Mouse (Mus musculus): Measurements from ENCODE around the gene Gm12166. TPM values are rescaled to one million over a fixed set of nuclear protein-coding genes. Genes with fewer than 3 reads are reported as not detected.

Gene Gm12166
- total and polyA plus RNA-seq, 3 experiments: 1.2 to 4.6 (median 1.6) TPM

GRCm38 (mm10) chr11:46076442-46077158, 24.5 kb upstream of the Gm12166 start:
- Histone ChIP-seq H3K79me2 (replicated peaks; ENCODE audit: control insufficient read depth, insufficient read depth, low read length) (peaks cover 4% of the 10 kb centered on the region), H3K36me3 (ENCODE audit: control insufficient read depth, insufficient read depth, low read length) (peaks cover 39% of the 10 kb centered on the region)

GRCm38 (mm10) chr11:46075507-46075906, 23.4 kb upstream of the Gm12166 start:
- peaks cover 35% of the 10 kb centered on the region for H3K36me3 ChIP-seq (ENCODE audit: control insufficient read depth, insufficient read depth, low read length)
- WGBS: 78% methylated on average over 3 of the region's 3 CpGs
- H3K27me3 ChIP-seq (ENCODE audit: control insufficient read depth, insufficient read depth, low read length): no peaks in the 10 kb centered on the region
- TF ChIP-seq POLR2A (IDR thresholded peaks at IDR 0.05; ENCODE audit: insufficient read depth, low read depth, low read length): no peak
- TF ChIP-seq CTCF (IDR thresholded peaks at IDR 0.05): no peak
- no peak for TF ChIP-seq EP300 (IDR thresholded peaks at IDR 0.05; ENCODE audit: insufficient read depth, low read depth, low read length)
- no peak overlapping the region for H3K4me3 ChIP-seq
- H3K79me2 ChIP-seq (replicated peaks; ENCODE audit: control insufficient read depth, insufficient read depth, low read length): peaks cover 7% of the 10 kb centered on the region; the same call in 1 of the 2 replicates
- H3K4me1 ChIP-seq (ENCODE audit: control insufficient read depth, insufficient read depth, low read length): peaks cover 35% of the 10 kb centered on the region
- intact Hi-C loops (cut with DNase I): no loop called here
- no peak overlapping the region; the same call in 1 of the 2 replicates for H3K9ac ChIP-seq (ENCODE audit: low read depth, low read length)
- no peak overlapping the region for H3K27ac ChIP-seq
- no peak for DNase-seq

More at GRCm38 (mm10) chr11:46076442-46077158, 24.5 kb upstream of the Gm12166 start:
- Histone ChIP-seq H3K4me3 (no peak overlapping the region), H3K27ac (peak overlapping the region; percentile 34; the same call in 1 of the 2 replicates), H3K4me1 (ENCODE audit: control insufficient read depth, insufficient read depth, low read length) (peaks cover 34% of the 10 kb centered on the region), H3K27me3 (ENCODE audit: control insufficient read depth, insufficient read depth, low read length) (no peaks in the 10 kb centered on the region), H3K9ac (ENCODE audit: low read depth, low read length) (no peak overlapping the region)
- TF ChIP-seq POLR2A (IDR thresholded peaks at IDR 0.05; ENCODE audit: insufficient read depth, low read depth, low read length): no peak
- no peak for DNase-seq
- 81% methylated on average over 11 of the region's 11 CpGs for WGBS
- intact Hi-C loops (cut with DNase I): no loop called here

- Histone ChIP-seq H3K4me1 (ENCODE audit: control insufficient read depth, insufficient read depth, low read length) (peaks cover 41% of the 10 kb centered on the region), H3K27me3 (ENCODE audit: control insufficient read depth, insufficient read depth, low read length) (no peaks in the 10 kb centered on the region), H3K36me3 (ENCODE audit: control insufficient read depth, insufficient read depth, low read length) (peaks cover 37% of the 10 kb centered on the region), H3K79me2 (replicated peaks; ENCODE audit: control insufficient read depth, insufficient read depth, low read length) (peaks cover 5% of the 10 kb centered on the region; the same call in 1 of the 2 replicates), H3K9ac (ENCODE audit: low read depth, low read length) (no peak overlapping the region), H3K4me3 (no peak overlapping the region), H3K27ac (peak overlapping the region; percentile 85)
- 69% methylated on average over 17 of the region's 17 CpGs for WGBS
- intact Hi-C loops (cut with DNase I): no loop called here
- TF ChIP-seq EP300 (IDR thresholded peaks at IDR 0.05; ENCODE audit: insufficient read depth, low read depth, low read length) (no peak), CTCF (IDR thresholded peaks at IDR 0.05) (no peak), POLR2A (IDR thresholded peaks at IDR 0.05; ENCODE audit: insufficient read depth, low read depth, low read length) (no peak)
- no peak for DNase-seq
Measured at GRCm38 (mm10) chr11:46073850-46074688, 21.9 kb upstream of the Gm12166 start.

GRCm38 (mm10) chr11:46073061-46073849, 21.1 kb upstream of the Gm12166 start:
- no peak for DNase-seq
- Histone ChIP-seq H3K79me2 (replicated peaks; ENCODE audit: control insufficient read depth, insufficient read depth, low read length) (peaks cover 5% of the 10 kb centered on the region; the same call in 1 of the 2 replicates), H3K27me3 (ENCODE audit: control insufficient read depth, insufficient read depth, low read length) (no peaks in the 10 kb centered on the region), H3K4me1 (ENCODE audit: control insufficient read depth, insufficient read depth, low read length) (peaks cover 46% of the 10 kb centered on the region), H3K27ac (peak overlapping the region; percentile 85), H3K9ac (ENCODE audit: low read depth, low read length) (peak overlapping the region; percentile 36), H3K4me3 (no peak overlapping the region), H3K36me3 (ENCODE audit: control insufficient read depth, insufficient read depth, low read length) (peaks cover 36% of the 10 kb centered on the region)
- intact Hi-C loops (cut with DNase I): no loop called here
- TF ChIP-seq CTCF (IDR thresholded peaks at IDR 0.05): no peak
- TF ChIP-seq EP300 (IDR thresholded peaks at IDR 0.05; ENCODE audit: insufficient read depth, low read depth, low read length): no peak
- no peak for TF ChIP-seq POLR2A (IDR thresholded peaks at IDR 0.05; ENCODE audit: insufficient read depth, low read depth, low read length)
- WGBS: 47% methylated on average over 15 of the region's 15 CpGs

- peaks cover 45% of the 10 kb centered on the region for H3K4me1 ChIP-seq (ENCODE audit: control insufficient read depth, insufficient read depth, low read length)
- H3K36me3 ChIP-seq (ENCODE audit: control insufficient read depth, insufficient read depth, low read length): peaks cover 33% of the 10 kb centered on the region
- TF ChIP-seq CTCF (IDR thresholded peaks at IDR 0.05) (0 out of 2 replicates have a peak, but pooled peaks have one; percentile 24), POLR2A (IDR thresholded peaks at IDR 0.05; ENCODE audit: insufficient read depth, low read depth, low read length) (no peak)
Measured at GRCm38 (mm10) chr11:46072466-46073060, 20.4 kb upstream of the Gm12166 start.

More at GRCm38 (mm10) chr11:46072466-46073060, 20.4 kb upstream of the Gm12166 start:
- Histone ChIP-seq H3K27ac (peak overlapping the region; percentile 85), H3K79me2 (replicated peaks; ENCODE audit: control insufficient read depth, insufficient read depth, low read length) (peaks cover 5% of the 10 kb centered on the region; the same call in 1 of the 2 replicates), H3K4me3 (no peak overlapping the region), H3K9ac (ENCODE audit: low read depth, low read length) (no peak overlapping the region), H3K27me3 (ENCODE audit: control insufficient read depth, insufficient read depth, low read length) (no peaks in the 10 kb centered on the region)
- intact Hi-C loops (cut with DNase I): no loop called here
- 49% methylated on average over 8 of the region's 8 CpGs for WGBS
- no peak for DNase-seq

All from heart, adult 2 months (tissue).